ENCODE assay signal across 8 mouse cellular contexts in the genomic region with DNA sequence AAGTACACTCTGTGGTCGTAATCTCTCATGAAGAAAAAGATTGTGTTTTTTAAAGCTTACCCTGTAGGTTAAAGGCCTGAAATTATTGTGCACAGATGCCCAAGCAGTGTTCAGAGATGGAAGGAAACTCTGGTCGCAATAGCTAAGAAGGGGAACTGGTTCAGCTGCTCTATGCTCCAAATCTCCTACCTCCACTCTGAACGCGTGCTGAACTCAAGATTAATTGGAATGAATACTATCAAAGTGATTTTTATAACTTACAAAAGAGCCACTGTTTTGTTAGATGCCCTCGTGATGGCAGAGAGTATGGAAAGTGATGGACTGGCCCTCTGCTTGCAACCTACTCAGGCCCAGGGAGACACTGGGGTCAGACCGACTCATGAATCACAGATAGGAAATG.
A peak's percentile ranks its signal among the peaks of the same experiment; 100 is the strongest.
DNase-seq lines count a peak whose midpoint lies in the region; ATAC-seq and TF ChIP-seq lines count a peak whose summit lies in the region.
"Had no signal": no experiment of that assay in that cellular context is flagged by ENCODE, and none has a peak within 500 bp of the region (broad histone marks: within the 10 kb centered on the region; RNA-seq: fewer than 3 reads in every experiment).

No protein-coding gene starts in this region.

- no peaks in the 10 kb centered on the region for H3K9me3 ChIP-seq in embryonic facial prominence, embryonic 14.5 days (ENCODE audit: control insufficient read depth, low read length)
- H3K9me3 ChIP-seq in hindbrain, embryonic 11.5 days (ENCODE audit: control insufficient read depth, low read length): no peaks in the 10 kb centered on the region
- no peaks in the 10 kb centered on the region for H3K9me3 ChIP-seq in neural tube, embryonic 12.5 days
- H3K9me3 ChIP-seq: liver, embryonic 13.5 days had no signal

- H3K36me3 ChIP-seq in embryonic facial prominence, embryonic 14.5 days (ENCODE audit: control insufficient read depth, insufficient read depth, low read length): no peaks in the 10 kb centered on the region
- no peaks in the 10 kb centered on the region for H3K36me3 ChIP-seq in hindbrain, embryonic 11.5 days (ENCODE audit: control insufficient read depth, insufficient read depth, low read length)
- H3K36me3 ChIP-seq in neural tube, embryonic 12.5 days: no peaks in the 10 kb centered on the region
- H3K36me3 ChIP-seq: liver, embryonic 13.5 days had no signal

- 34% methylated on average over 6 of the region's 6 CpGs for WGBS in embryonic facial prominence, embryonic 14.5 days
- 42% methylated on average over 6 of the region's 6 CpGs for WGBS in hindbrain, embryonic 11.5 days
- 16% methylated on average over 6 of the region's 6 CpGs for WGBS in neural tube, embryonic 12.5 days

- peak overlapping the region; percentile 75 for H3K4me2 ChIP-seq in embryonic facial prominence, embryonic 14.5 days (ENCODE audit: low read depth, low read length)
- H3K4me2 ChIP-seq in hindbrain, embryonic 11.5 days (replicated peaks; ENCODE audit: low read depth, low read length): peak overlapping the region; percentile 33
- H3K4me2 ChIP-seq in neural tube, embryonic 12.5 days (replicated peaks): peak overlapping the region; percentile 63
- H3K4me2 ChIP-seq: liver, embryonic 13.5 days had no signal

- no peaks in the 10 kb centered on the region for H3K27me3 ChIP-seq in embryonic facial prominence, embryonic 14.5 days (replicated peaks; ENCODE audit: control insufficient read depth, insufficient read depth, low read length)
- H3K27me3 ChIP-seq in hindbrain, embryonic 11.5 days (ENCODE audit: control insufficient read depth, insufficient read depth, low read length): no peaks in the 10 kb centered on the region
- no peaks in the 10 kb centered on the region for H3K27me3 ChIP-seq in neural tube, embryonic 12.5 days (replicated peaks)
- H3K27me3 ChIP-seq: liver, embryonic 13.5 days had no signal

- ATAC-seq in embryonic facial prominence, embryonic 14.5 days (ENCODE audit: low read depth): no peak
- no peak for ATAC-seq in hindbrain, embryonic 11.5 days (ENCODE audit: low FRiP score)
- no peak for ATAC-seq in neural tube, embryonic 12.5 days (ENCODE audit: low FRiP score, low read depth)
- no peak for ATAC-seq in megakaryocyte progenitor cell, adult 5-6 weeks (replicated peaks; ENCODE audit: poor library complexity)

- no peak for DNase-seq in layer of hippocampus, adult 2 months (ENCODE audit: low spot score in 2 of 2)
- no peak for DNase-seq in layer of hippocampus, adult 9-10 months (ENCODE audit: low spot score)
- DNase-seq in embryonic facial prominence, embryonic 14.5 days (ENCODE audit: low spot score): no peak
- DNase-seq in hindbrain, embryonic 11.5 days (ENCODE audit: low spot score): peak; percentile 40
- no peak for DNase-seq in urinary bladder, postnatal 14 days (ENCODE audit: low spot score)
- DNase-seq: liver, embryonic 13.5 days had no signal

- peaks cover 19% of the 10 kb centered on the region for H3K4me1 ChIP-seq in embryonic facial prominence, embryonic 14.5 days (ENCODE audit: control insufficient read depth, insufficient read depth, low read length)
- no peaks in the 10 kb centered on the region for H3K4me1 ChIP-seq in hindbrain, embryonic 11.5 days (replicated peaks; ENCODE audit: control insufficient read depth, insufficient read depth, low read length)
- H3K4me1 ChIP-seq in neural tube, embryonic 12.5 days: peaks cover 27% of the 10 kb centered on the region

- peak overlapping the region; percentile 91 for H3K27ac ChIP-seq in layer of hippocampus, adult 2 months
- H3K27ac ChIP-seq in embryonic facial prominence, embryonic 14.5 days (replicated peaks; ENCODE audit: low read depth, low read length): peak overlapping the region; percentile 30; the same call in 1 of the 2 replicates
- H3K27ac ChIP-seq in hindbrain, embryonic 11.5 days (ENCODE audit: low read depth, low read length): peak overlapping the region; percentile 61
- no peak overlapping the region; the same call in 1 of the 2 replicates for H3K27ac ChIP-seq in neural tube, embryonic 12.5 days
- H3K27ac ChIP-seq: liver, embryonic 13.5 days had no signal

- H3K9ac ChIP-seq in embryonic facial prominence, embryonic 14.5 days (ENCODE audit: low read depth, low read length): peak overlapping the region; percentile 85
- no peak overlapping the region; the same call in 1 of the 2 replicates for H3K9ac ChIP-seq in hindbrain, embryonic 11.5 days (ENCODE audit: low read depth, low read length)
- H3K9ac ChIP-seq in neural tube, embryonic 12.5 days: peak overlapping the region; percentile 69; the same call in 1 of the 2 replicates
- H3K9ac ChIP-seq: liver, embryonic 13.5 days had no signal

- no peak for TF ChIP-seq CTCF in layer of hippocampus, adult 2 months (conservative IDR thresholded peaks at IDR 0.05)

- peak overlapping the region; percentile 65 for H3K4me3 ChIP-seq in layer of hippocampus, adult 2 months
- peak overlapping the region; percentile 78 for H3K4me3 ChIP-seq in embryonic facial prominence, embryonic 14.5 days (ENCODE audit: low read depth, low read length)
- peak overlapping the region; percentile 62; the same call in 1 of the 2 replicates for H3K4me3 ChIP-seq in hindbrain, embryonic 11.5 days (ENCODE audit: low read depth, low read length)
- peak overlapping the region; percentile 33 for H3K4me3 ChIP-seq in neural tube, embryonic 12.5 days
- H3K4me3 ChIP-seq: liver, embryonic 13.5 days had no signal
